Mouse (Mus musculus): ENCODE measurements around the gene Trappc2l.
"Not testable (repeated sequence)": the region's sequence is repeated elsewhere in the genome, so short reads cannot be mapped to it uniquely, and the experiment has no call there.

Trappc2l gene

DNA sequence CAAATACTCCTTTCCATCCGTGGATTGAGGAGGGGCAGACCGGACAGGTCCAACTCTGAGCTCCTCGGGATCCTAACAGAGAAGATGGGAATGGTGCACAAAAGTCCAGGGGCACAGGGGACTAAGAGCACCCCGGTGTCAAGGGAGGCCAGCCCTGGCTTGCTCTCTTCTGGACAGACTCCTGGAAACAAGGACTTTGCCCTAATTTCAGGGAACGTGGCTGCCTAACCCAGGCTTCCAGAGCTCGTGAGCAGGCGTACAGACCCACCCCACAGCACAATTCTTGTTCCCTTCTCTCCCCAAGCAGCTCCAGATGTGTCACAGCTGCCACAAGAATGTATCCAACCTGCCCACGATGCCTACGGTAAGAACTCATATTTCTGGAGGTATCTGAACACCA is 14.4 kb downstream of the Trappc2l start:
- no peak for DNase-seq (ENCODE audit: low read depth)

DNA sequence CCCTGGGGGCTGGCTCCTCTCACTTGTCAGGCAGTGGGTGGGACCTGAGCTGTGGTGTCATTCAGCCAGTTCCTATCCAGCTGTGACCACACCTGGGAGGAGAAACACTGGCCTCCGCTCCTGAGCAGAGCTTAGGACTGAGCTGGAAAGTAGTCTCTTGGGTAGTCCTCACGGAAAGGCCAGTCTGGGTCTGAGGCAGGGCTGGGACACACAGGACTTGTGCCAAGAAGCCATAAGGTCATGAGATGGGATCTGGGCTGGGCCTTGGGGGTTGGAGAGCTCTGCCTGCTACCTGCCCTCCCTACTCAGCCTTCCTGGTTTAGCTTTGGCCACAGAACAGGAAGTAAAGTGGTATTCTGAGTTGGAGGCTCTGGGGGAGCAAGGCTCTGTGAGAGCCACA is 15.5 kb downstream of the Trappc2l start:
- no peak for DNase-seq (ENCODE audit: low read depth)

DNA sequence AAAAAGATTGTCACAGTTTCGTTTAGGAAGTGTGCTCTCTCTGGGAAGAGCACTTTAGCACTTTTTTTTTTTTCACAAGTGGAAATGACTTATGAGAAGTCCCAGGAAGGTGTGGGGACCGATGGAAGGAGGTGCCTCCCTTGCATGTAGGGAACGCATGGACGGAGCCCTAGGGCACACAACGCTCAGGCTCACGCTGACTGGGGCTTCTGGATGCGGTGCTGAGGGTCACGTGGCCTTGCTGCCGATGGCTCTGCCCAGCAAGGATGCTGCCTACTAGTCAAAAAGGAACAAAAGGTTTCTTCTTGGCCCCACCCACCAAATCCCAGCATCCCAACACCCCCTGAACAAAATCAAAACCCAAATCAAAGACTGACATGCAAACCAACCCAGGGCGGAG is 17.9 kb downstream of the Trappc2l start:
- no peak for DNase-seq (ENCODE audit: low read depth)

DNA sequence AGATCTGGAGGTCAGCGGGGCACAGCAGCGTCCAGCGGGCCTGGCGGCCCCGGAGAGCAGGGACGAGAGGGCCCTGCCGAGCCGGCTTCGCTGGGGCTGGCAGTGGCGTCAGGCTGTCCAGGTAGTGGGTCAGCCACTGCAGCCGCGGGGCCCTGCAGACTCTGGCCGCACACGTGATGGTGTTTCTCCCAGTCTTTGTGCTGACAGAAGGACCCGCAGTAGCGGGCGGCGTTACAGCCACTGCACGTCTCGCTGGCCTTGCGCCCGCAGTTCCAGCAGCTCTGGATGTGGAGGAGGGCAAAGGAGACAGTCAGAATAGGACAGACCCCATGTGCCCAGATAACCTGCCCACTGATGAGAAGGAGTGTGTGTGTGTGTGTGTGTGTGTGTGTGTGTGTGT is 19.3 kb downstream of the Trappc2l start:
- DNase-seq (ENCODE audit: low read depth), result no peak

DNA sequence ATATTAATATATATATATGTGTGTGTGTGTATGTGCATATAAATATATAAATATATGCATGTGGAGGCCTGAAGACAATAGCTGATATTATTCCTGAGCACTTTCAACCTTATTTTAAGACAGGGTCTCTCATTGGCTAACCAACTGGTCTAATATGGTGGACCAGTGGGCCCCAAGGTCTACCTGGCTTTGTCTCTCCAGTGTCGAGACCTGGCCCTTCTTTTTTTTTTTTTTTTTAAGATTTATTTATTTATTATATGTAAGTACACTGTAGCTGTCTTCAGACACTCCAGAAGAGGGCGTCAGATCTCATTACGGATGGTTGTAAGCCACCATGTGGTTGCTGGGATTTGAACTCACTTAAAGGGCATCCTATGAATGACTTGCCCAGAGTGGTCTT is 20.7 kb downstream of the Trappc2l start:
- DNase-seq (ENCODE audit: low read depth), result not testable (repeated sequence)

DNA sequence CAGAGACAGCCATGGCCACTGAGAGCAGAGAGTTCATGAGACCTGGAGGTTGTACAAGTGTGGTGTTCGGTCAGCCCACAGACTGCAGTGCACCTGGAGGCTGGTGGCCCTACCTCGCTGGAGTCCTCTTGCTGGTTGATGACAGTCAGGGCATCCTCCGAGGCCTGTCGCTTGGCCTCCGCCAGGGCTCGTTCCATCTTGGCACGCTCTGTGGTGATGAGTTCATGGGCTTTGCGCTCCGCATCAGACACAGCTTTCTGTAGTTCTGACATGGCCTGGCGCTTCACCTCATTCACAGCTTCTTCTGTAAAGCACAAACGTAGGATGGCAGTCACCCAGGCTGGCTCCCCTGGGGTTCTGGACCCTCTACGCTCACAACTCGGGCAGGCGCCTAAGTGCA is 21.8 kb downstream of the Trappc2l start:
- no peak for DNase-seq (ENCODE audit: low read depth)

DNA sequence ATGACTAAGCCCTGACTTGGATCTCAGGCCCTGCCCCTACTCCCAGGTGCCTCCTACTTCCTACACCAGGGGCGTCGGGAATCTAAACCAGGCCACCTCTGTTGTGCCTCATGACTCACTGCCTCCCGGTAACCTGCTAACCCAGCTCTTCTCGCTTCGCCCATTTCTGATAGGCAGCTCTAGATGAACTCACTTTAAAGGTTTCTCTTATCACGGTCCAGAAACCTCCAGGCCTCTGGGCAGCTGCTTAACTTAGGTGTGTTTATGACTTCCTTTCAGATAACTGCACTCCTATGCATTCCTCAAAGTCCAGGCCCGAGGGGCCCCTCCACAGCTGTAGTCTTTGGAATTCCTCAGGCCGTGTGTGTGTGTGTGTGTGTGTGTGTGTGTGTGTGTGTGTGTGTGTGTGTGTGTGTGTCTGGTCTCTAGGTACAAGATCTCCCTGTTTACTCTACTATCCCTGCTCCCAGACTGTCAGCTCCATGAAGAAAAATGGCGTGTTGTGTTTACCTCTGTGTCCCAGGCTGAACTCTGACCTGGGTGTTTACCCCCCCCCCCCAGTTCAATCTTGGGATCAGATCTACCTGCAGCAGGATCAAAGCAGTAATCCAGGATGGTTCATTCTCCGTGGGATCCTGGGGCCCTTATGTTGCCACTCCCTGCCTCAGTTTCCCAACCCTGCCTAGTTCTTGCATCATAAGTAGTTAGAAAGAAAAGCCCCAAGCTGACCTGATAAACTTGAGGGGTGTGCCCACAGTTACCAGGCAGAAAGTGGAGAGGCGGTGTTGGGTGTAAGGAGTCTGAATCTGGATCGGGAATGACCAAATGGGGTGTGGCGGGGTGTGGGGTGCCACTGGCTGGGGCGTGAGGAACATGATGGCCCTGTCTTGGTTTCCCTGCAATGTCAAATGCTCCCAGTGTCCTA is 24.7 kb downstream of the Trappc2l start:
- no peak for DNase-seq (ENCODE audit: low read depth)

DNA sequence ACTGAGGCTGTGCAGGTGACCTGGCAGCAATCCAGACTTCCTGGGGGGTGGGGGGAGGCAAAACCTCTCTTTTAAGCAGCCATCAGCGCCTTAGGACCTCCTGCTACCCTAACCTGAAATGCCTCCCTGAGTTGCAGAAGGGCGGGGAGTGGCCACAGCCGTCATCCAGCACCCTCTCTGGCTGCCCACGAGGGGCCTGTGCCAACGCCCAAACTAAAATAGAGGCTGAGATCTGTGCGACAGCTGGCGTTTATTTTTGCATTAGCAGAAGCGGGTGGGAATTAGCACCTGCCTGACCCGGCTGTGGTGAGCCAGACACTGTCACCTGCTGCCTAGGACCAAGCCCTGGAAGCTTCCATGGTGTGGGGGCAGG is 25.3 kb downstream of the Trappc2l start:
- DNase-seq (ENCODE audit: low read depth), result no peak

DNA sequence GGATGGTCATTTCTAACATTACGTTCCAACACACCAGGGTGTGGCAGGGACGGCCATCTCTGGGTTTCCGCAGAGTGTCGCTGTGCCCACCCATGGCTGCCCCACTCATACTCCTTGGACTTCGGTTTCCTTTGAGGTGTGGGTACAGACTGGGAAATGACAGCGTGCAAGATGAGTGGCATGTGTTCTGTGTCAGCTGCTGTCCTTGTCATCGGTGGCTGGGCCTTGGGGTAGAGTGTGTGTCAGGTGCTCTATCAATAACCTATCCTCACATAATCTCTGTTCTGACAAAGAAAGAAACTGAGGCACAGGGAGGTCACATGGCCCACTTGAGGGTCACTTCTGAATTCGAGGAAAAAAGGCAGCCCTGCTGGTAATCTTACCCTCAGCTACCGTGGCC is 25.8 kb downstream of the Trappc2l start:
- no peak for DNase-seq (ENCODE audit: low read depth)

DNA sequence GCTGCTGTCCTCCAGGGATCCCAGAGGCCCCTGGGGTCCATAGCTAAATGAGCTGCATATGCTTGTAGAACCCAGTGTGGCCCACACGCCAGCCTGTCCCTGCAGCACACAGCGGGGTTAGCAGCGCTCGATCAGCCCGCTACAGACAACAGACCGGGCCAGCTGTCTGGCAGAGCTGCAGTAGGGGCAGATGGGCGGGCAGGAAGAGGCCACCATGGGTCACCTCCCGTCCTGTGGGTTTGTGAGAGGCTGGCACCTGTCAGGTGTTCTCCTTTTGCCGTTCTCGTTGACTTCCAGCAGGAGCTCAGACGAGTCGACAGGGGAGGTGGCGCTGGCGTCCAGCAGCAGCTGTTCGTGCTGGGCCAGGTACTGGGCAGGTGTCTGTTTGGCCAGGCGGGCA is 27.2 kb downstream of the Trappc2l start:
- no peak for DNase-seq (ENCODE audit: low read depth)

DNA sequence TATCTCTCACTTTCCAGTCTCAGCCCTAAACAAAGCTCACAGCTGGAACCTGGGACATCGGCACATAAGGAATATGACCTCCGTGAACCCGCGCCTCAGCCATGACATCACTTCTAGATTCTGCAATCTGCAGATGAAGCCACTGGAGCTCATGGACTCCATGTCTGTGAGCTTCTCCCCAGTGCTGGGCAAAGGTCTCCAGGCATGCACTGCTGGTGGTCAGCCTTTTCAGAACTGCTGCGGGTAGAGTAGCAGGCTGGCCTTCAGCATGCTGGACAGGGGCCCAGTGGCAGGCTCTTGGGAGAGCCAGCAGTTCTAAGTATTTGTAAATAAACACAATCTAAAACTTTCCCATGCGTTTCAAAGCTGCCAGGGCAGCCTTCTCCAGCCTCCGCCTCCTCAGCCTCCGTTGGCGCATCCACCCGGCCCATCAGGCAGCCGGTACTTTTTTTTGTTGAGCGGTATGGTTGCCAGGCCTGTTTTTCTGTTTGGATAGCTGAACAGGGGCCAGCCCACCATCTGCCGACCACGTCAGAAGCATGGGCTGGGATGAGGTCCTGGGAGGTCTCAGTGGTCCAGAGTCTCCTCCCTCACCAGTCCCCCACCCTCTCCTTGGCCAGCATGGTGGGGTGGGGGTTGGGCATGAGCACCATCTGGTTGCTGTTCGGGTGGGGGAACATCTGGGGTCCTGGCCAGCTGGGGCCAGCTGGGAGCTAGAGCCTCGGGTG is 28.2 kb downstream of the Trappc2l start:
- no peak for DNase-seq (ENCODE audit: low read depth)

DNA sequence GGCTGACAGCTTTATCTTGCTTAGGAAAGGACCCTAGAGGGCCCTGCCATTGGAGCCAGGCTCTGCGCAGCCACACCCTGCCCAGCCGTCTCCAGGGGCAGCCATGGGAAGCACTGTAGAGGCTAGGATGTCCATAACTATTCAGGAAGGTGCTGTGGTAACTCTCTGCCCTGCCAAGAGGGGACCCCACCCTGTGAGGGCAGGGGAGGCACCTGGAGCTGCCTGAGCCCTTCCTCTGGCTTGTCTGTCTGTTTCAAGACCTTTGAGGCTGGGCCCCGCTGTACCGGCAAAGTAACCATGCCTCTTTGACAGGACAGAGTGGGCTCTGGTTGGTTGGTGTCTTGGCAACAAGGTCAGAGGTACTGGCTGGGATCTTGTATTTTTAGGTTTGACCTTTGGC is 29.4 kb downstream of the Trappc2l start:
- DNase-seq (ENCODE audit: low read depth), result no peak

DNA sequence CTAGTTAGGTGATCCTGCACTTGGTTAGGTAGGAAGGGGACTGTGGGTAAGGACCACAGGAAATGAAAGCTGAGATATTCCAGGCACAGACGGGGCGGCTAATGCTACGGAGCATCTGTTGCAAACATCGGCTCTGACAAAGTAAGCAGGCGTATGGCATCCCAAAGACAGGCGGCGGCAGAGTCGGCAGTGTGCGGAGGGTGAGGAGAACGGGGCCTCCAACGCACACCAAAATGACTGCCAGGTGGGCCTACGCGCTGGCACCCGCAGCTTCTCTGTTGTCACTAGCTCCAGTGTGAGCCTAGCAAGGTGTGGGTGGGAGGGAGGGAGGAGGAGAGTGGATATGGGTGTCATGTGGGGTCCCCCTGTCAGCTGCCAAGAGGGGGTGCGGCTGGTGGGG is 30.0 kb downstream of the Trappc2l start:
- no peak for DNase-seq (ENCODE audit: low read depth)

DNA sequence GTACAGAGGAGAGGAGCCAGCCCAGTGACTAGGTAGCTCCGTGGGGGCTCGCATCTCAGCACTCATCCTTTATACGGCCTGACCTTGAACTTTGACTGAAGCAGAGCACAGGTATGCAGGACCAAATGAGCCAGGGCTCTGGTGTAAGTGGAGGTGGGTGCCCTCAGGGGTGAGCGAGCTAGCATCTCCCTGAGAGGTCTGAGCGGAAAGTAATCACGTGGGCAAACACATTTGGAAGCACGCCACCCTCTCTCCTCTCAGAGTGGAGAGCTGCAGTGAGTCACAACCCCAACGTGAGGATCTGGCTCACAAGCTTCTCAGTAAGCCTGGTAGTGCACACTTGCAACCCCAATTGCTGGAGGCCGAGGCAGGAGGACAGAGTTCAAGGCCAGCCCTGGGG is 30.6 kb downstream of the Trappc2l start:
- DNase-seq (ENCODE audit: low read depth), result no peak

DNA sequence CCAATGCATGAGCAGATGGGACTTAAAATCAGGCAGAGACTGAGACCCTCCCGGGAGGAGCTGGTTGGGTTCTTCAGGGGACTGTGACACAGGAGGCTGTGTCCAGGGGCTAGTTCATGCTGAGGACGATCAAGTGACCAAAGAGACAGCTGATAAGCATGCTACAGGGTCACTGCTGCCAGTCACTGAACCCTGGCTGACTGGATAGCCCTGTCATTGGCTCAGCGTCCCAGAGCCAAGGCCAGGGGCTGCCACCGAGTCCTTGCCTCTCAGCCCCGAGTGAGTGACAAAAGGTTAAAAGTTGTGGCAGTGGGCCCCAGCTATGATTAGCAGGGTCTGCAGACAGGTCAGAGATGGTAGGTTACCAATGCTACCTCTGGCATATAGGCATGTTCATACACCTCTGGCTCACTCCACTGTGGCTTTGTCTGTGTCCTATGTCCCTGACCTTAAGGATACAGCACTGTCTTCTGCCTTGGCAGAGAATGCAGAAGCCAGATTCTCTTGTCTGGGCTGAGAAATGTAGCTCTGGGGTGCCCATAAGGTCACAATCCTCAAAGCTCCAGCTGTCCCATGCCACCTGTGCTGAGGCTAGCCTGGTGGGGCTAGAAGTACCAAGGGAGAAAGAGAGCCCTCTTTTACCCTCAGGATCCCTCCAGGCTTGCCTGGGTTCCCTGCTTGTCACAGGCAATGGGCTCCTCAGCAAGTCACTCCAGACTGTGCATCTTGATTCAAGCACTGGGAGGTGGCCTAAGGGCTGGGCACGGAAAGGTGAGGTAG is 32.9 kb downstream of the Trappc2l start:
- no peak for DNase-seq (ENCODE audit: low read depth)

DNA sequence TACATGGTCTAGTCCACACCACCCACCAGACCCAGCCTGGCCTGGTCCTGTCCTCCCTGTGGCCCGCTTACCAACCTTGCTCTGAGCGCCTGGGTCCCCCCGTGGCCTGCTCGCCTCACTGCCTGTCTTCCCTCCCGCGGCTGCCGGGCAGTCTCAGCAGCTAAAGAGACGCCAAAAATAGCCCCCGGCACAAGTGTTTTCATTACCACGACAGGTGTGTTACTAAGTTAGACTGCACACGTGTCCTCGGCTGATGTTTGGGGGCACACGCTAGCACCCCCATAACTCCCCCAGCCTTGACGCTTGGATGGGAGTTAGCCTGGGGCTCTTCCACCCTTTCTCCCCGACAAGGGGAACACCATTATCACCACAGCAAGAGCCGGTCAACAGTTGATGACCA is 34.9 kb downstream of the Trappc2l start:
- DNase-seq (ENCODE audit: low read depth), result no peak

DNA sequence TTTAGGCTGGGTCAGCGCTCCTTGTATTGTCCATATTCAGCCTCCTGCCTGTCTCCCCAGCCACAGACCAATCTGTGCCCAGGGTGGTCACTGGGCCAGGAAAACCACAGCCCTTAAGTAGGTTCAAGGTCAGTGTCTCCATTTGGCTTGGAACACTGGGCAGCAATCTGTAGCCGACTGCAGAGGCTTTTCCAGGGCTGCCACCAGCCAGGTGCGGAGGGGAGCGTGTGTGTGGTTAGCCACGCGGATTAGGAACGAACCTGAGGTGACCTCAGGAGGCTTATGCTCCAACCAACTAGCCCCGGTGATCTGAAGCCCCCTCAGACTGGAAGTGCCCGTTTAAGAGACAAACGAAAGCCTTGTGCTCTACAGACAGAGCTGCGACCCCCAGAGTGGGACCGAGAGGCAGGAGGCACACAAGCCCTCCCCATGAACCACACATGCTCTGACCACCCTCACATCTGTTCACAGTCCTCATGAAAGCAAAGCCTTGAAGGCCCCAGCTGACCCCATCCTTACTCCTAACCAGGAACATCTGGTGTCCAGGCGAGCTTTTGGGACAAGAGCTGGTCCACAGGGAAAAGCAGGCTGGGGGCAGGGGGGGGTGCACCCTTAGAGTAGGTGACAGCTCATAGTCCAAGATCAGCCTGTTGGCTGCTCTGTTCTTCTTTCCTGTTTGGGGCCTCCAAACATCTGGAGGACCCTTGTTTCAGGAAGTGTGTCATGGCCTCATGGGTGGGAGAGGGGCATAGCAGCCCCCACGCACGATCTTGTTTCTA is 36.9 kb downstream of the Trappc2l start:
- DNase-seq (ENCODE audit: low read depth), result no peak

DNA sequence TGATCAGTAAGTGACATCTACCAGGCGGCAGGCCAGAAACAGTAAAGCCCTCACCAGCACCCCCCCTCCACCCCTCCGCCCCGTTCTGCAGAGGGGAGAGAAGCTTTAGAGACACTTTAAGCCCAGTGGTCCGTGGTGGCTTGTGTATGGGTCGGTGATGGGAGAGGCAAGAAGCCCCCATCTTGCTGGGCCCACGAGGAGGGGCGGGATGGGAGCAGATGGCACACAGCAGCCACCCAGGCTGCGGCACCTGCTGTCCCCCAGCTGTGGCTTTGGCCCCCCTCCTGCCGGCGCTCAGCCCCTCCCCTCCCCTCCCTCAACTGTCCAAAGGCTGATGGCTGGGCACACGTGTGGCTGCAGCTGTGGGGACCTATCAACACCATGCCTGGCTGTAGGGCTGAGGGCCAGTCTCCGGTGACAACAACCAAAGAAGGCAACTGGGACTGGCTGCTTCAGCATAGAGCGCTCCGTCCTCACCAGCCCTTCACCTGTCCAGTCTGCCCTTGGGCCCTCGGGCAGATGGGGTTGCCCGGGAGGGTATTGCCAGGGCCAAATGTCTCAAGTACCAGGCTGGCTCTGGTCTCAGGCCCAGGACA is 40.0 kb downstream of the Trappc2l start:
- DNase-seq (ENCODE audit: low read depth), result no peak

DNA sequence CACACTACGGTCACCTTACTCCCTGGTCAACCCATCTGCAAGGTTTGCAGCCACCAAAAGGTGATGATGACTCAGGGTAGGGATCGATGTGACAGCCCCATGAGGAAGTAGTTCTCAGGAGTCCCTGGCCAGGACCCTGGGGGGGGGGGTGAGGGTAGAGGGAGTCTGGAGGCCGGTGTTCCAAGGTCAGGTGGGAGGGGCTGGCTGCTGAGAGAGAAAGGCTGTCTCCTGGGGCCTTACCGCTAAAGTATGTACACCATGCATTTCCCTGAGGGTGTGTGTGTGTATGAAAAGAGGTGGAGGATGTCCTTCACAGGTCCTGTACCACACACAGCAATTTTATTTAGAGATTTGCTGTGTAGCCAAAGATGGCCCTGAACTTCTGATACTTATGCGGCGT is 41.2 kb downstream of the Trappc2l start:
- DNase-seq (ENCODE audit: low read depth), result no peak

DNA sequence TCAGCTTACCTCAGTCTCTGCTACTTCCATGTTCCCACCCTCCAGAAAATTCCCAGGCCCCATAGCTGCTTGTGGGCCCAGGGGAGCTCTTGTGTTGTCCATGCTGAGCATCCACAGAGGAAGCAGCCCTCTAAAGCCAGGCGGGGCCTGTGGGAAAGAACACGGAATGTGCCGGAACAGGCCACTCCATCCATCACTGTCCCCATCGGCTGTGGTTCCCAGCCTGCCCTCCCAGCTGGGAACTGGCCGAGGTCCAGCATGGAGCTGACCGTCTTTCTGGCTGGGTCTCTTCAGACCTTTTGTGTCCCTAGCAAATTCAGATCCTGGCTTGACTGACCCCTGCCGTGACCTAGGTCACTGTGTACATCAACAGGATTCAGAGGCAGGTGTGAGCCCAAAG is 43.3 kb downstream of the Trappc2l start:
- DNase-seq (ENCODE audit: low read depth), result no peak

All from naive thymus-derived CD4-positive, alpha-beta T cell, adult 2 months (primary cell).